Mouse (Mus musculus) testis, adult 2 months (tissue): ENCODE measurements at regions not wholly inside any gene's neighbourhood (a gene's known extent, or its start where the extent isn't known, plus 50 kb on each side); places are given as distances from the start of the nearest gene placed in this dataset.

Experiments used
- CTCF ChIP-seq: fragments of 200-500 bp; IDR thresholded peaks from 2 replicates; pipeline ENCODE4 v1.5.1; 2012; ENCODE audit warnings: low read depth, mild to moderate bottlenecking, inconsistent platforms, low read length, moderate library complexity; ENCODE audit not compliant: control insufficient read depth, insufficient read depth, insufficient replicate concordance
- POLR2A ChIP-seq: fragments of 200-500 bp; IDR thresholded peaks from 2 replicates; pipeline ENCODE4 v1.6.1; 2012; ENCODE audit warnings: low read depth, mild to moderate bottlenecking, inconsistent platforms, low read length, moderate library complexity; ENCODE audit not compliant: control insufficient read depth

GRCm38 (mm10) chr2:45253936-45254335 is 136.7 kb upstream of the Zeb2 start:
- TF ChIP-seq CTCF: no peak
- TF ChIP-seq POLR2A: no peak
